Mouse (Mus musculus): Measurements from ENCODE around the gene Adgrg1. TPM values are rescaled to one million over a fixed set of nuclear protein-coding genes. Genes with fewer than 3 reads are reported as not detected.

Gene Adgrg1
- polyA plus RNA-seq, 1 experiment, result 63.8 TPM

DNA sequence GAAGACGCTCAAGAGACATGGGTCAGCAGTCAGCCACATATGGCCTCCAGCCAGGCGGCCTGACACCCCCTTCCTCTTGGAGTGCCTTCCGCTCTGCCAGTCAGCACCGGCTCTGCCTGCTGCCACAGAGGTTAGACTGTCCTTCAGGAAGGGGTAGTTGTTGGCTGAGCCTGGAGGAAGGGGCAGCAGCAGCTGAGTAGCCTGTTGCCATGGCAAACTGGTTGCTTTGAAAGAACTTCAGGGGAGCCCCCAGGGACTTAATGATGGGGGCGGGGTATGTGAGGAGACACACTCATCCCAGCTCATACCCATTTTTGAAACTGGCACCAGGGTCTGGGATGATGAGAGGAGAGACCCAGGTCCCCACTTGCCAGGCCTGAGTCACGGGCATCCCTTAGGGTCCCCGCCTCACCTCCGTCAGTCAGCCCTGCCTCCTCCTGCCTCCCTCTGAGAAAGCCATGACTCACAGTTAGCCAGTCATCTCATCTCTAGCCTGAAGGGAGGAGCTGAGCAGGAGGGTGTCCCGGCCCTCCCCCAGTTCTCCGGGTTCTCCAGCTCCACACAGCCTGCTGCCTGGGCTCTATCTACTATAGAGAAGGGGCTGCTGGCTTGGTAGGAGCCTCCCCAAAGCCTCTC is 9.4 kb downstream of the Adgrg1 start:
- 0 out of 2 replicates have a peak overlapping the region, but pooled peaks have one; percentile 20 for H3K27ac ChIP-seq (ENCODE audit: insufficient read depth, low read length)
- H3K4me3 ChIP-seq (ENCODE audit: insufficient read depth, low read length), result peak overlapping the region; percentile 38
- TF ChIP-seq CTCF (IDR thresholded peaks at IDR 0.05; ENCODE audit: extremely low read depth, insufficient read depth, low read length) (no peak), POLR2A (IDR thresholded peaks at IDR 0.05; ENCODE audit: extremely low read depth, insufficient read depth, low read length) (peak; percentile 57; the same call in 1 of the 2 replicates)
- H3K4me1 ChIP-seq (ENCODE audit: control insufficient read depth, insufficient read depth, low read length), result peaks cover 5% of the 10 kb centered on the region

DNA sequence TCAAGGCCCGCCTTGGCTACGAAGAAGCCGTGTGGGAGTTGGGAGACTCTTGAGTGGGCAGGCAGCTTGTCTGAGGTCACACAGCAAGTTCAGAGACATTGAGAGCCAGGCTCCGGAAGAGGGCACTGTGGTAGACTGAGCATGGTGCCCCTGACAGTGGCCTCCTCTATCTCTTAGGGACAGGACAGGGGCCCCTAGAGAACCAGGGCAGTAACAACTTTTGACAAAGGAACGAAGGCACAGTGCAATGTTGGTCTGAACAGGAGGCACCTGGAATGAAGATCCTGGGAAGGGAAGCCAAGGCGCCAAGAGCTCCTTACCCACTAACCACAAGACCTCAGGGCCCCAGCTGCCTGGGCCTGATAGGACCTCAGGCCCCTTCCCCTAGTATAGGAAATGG is 10.5 kb downstream of the Adgrg1 start:
- H3K27ac ChIP-seq (ENCODE audit: insufficient read depth, low read length), result peak overlapping the region; percentile 61; the same call in 1 of the 2 replicates
- TF ChIP-seq CTCF (IDR thresholded peaks at IDR 0.05; ENCODE audit: extremely low read depth, insufficient read depth, low read length) (no peak), POLR2A (IDR thresholded peaks at IDR 0.05; ENCODE audit: extremely low read depth, insufficient read depth, low read length) (no peak)
- H3K4me3 ChIP-seq (ENCODE audit: insufficient read depth, low read length), result peak overlapping the region; percentile 38
- peaks cover 5% of the 10 kb centered on the region for H3K4me1 ChIP-seq (ENCODE audit: control insufficient read depth, insufficient read depth, low read length)

DNA sequence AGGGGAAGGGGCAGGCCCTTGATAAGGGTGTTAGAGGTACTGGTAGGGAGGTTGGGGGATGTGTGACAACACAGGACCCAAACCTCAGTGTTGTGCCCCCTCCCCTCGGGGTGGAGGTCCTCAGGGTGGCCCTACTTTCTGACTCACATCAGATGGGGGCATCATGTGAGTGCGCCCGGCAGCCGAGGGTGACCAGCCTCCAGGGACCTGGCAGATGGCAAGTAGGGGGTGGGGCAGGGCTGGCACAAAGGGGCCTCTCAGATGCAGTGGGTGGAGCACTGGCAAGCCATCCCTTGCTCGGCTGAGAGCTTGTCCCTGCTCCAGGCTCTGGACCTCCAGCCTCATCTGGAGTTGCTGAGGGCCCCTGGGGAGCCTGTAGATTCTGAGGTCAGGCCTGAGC is 12.1 kb downstream of the Adgrg1 start:
- TF ChIP-seq CTCF (IDR thresholded peaks at IDR 0.05; ENCODE audit: extremely low read depth, insufficient read depth, low read length) (no peak), POLR2A (IDR thresholded peaks at IDR 0.05; ENCODE audit: extremely low read depth, insufficient read depth, low read length) (no peak)
- H3K4me1 ChIP-seq (ENCODE audit: control insufficient read depth, insufficient read depth, low read length), result peaks cover 5% of the 10 kb centered on the region
- H3K27ac ChIP-seq (ENCODE audit: insufficient read depth, low read length), result peak overlapping the region; percentile 51
- no peak overlapping the region for H3K4me3 ChIP-seq (ENCODE audit: insufficient read depth, low read length)

DNA sequence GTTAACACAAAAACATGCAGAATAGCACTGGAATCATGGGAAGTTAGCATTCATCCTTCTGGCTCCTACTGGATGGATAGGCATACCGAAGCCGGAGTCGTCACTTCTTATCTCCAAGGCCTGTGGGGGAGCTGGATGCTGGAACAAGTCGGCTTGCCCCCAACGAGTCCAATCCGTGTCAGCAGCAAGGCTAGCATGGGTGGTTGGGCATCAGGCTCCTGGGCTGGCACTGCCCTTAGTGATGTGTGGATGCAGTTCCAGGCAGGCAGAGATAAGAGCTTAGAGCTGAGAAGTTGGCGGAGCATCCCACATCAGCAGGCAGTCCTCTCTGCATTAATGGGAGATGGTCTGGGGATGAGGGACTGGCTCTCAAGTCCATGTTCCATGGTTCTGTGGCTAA is 13.0 kb downstream of the Adgrg1 start:
- peaks cover 5% of the 10 kb centered on the region for H3K4me1 ChIP-seq (ENCODE audit: control insufficient read depth, insufficient read depth, low read length)
- H3K4me3 ChIP-seq (ENCODE audit: insufficient read depth, low read length), result no peak overlapping the region
- TF ChIP-seq CTCF (IDR thresholded peaks at IDR 0.05; ENCODE audit: extremely low read depth, insufficient read depth, low read length) (no peak), POLR2A (IDR thresholded peaks at IDR 0.05; ENCODE audit: extremely low read depth, insufficient read depth, low read length) (no peak)
- H3K27ac ChIP-seq (ENCODE audit: insufficient read depth, low read length), result no peak overlapping the region

DNA sequence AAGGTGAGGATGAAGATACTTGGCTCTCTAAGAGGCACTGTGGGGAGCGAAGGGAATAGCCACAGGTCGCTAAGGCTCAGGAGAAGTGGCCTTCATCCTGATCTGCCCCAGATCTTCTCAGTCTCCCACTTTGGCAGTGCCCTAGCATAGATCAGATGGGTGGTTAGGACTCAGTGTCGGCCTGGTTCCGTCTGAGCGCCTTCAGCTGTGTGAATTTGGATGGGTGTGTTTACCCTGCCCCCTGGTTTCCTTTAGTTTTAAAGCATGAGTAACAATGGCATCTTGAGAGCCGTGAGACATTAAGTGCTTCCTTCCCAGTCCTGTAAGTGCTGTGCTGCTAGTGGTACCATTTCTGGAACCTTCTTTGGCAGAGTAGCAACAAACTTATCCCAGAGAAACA is 14.1 kb downstream of the Adgrg1 start:
- no peak overlapping the region for H3K27ac ChIP-seq (ENCODE audit: insufficient read depth, low read length)
- no peak overlapping the region for H3K4me3 ChIP-seq (ENCODE audit: insufficient read depth, low read length)
- no peak for TF ChIP-seq CTCF (IDR thresholded peaks at IDR 0.05; ENCODE audit: extremely low read depth, insufficient read depth, low read length)
- no peak for TF ChIP-seq POLR2A (IDR thresholded peaks at IDR 0.05; ENCODE audit: extremely low read depth, insufficient read depth, low read length)
- peaks cover 7% of the 10 kb centered on the region for H3K4me1 ChIP-seq (ENCODE audit: control insufficient read depth, insufficient read depth, low read length)

DNA sequence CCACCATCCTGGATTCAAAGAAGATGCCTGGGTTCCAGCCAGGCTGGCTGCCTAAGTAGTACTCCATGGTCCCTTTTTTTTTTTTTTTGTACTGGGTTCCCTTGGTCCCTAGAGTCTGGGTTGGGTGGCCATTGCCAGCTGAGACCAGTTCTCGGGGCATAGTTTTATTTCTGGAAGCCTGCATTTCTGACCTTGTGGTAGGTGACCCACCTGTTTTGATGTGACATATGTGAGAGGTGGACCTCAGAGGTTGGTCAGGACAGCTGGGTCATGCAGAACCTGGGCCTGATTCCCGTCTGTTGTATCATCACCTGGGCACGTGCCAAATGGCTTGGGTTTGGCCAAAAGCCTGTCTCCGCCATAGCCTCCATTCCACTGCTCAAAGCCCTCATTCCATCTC is 15.2 kb downstream of the Adgrg1 start:
- H3K4me1 ChIP-seq (ENCODE audit: control insufficient read depth, insufficient read depth, low read length), result peaks cover 7% of the 10 kb centered on the region
- H3K4me3 ChIP-seq (ENCODE audit: insufficient read depth, low read length), result no peak overlapping the region
- TF ChIP-seq POLR2A (IDR thresholded peaks at IDR 0.05; ENCODE audit: extremely low read depth, insufficient read depth, low read length) (no peak), CTCF (IDR thresholded peaks at IDR 0.05; ENCODE audit: extremely low read depth, insufficient read depth, low read length) (no peak)
- no peak overlapping the region for H3K27ac ChIP-seq (ENCODE audit: insufficient read depth, low read length)

DNA sequence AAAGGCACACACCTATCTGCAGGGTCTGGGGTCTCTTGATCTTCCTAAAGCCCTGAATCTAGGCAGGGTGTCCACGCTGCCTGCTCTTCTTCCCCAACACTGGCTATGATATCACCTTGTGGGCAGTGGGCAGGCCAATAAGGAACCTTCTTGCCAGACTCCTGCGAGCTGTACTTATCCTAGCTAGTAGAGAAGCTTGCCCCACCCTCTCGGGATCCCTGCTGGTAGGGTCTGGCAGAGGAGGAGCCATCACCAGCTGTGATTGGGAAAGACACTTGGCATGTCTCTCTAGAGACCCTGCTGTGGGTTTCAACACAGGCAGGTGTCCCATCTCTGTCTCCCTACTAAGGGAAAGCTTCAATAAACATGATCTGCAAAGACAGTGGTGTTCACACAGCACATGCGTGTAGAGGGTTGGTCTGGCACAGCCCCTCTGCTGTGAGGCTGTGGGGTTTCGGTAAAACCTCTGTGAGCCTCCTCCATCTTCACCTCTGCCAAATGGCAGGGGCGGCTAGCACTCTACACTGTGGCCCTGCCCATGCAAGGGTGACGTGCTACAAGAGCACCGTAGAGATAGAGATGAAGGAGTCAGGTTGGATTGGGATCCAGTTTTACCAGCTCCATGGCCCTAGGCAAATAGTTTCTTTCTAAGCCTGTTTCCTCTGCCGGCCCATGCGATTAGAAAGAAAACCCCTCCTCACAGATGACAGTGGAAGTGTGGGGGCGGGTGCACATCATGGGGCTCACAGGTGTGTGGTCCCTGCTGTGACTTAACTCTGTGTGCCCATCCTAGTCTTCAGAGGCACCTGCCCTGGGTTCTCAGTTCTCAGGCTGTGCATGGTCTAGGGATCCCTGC is 16.3 kb downstream of the Adgrg1 start:
- Histone ChIP-seq H3K4me1 (ENCODE audit: control insufficient read depth, insufficient read depth, low read length) (peaks cover 7% of the 10 kb centered on the region), H3K4me3 (ENCODE audit: insufficient read depth, low read length) (no peak overlapping the region), H3K27ac (ENCODE audit: insufficient read depth, low read length) (0 out of 2 replicates have a peak overlapping the region, but pooled peaks have one; percentile 57)
- TF ChIP-seq CTCF (IDR thresholded peaks at IDR 0.05; ENCODE audit: extremely low read depth, insufficient read depth, low read length) (no peak), POLR2A (IDR thresholded peaks at IDR 0.05; ENCODE audit: extremely low read depth, insufficient read depth, low read length) (no peak)

DNA sequence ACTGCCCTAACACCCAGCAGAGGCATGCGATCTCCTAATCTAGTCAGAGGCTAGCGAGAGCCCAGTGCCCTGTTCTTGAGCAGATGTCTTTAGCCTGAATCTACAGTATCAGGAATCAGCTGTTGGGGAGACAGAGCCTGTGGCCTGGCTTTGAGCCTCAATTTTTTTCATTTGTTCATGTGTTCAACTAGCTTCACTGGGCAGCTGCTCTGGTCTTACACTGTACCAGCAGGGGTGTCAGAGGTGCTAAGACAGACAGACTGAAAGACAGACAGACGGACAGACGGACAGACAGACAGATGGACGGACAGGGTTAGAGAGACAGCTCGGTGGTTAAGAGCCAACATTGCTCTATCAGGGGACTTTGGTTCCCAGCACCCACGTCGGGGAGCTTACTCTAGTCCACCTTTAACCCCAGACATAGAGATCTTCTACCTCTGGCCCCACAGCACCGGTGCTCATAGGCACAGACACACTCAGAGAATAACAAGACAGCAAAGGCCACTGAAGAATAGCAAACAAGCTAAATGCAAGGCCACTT is 17.0 kb downstream of the Adgrg1 start:
- no peak for TF ChIP-seq POLR2A (IDR thresholded peaks at IDR 0.05; ENCODE audit: extremely low read depth, insufficient read depth, low read length)
- no peak for TF ChIP-seq CTCF (IDR thresholded peaks at IDR 0.05; ENCODE audit: extremely low read depth, insufficient read depth, low read length)
- no peak overlapping the region for H3K4me3 ChIP-seq (ENCODE audit: insufficient read depth, low read length)
- 0 out of 2 replicates have a peak overlapping the region, but pooled peaks have one; percentile 57 for H3K27ac ChIP-seq (ENCODE audit: insufficient read depth, low read length)
- peaks cover 5% of the 10 kb centered on the region for H3K4me1 ChIP-seq (ENCODE audit: control insufficient read depth, insufficient read depth, low read length)

DNA sequence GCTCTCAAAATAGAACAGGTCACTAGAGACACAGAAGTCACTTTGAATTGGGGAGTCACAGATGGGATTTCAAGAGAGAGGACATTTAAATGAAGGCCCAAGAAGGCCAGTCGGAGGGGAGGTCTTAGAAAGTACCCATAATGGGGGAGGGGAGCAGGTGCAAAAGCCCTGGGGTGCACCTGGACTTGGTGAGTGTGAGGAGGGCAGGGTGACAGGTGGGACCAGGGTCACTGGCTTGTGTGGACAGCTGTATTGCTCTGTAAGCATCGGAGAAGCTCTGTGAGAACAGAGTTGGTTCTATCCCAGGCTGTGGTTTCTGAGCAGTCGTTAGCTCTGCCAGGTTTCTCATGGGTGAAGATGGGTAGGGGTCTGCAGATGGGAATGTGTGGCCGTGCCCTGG is 17.5 kb downstream of the Adgrg1 start:
- H3K4me1 ChIP-seq (ENCODE audit: control insufficient read depth, insufficient read depth, low read length), result peaks cover 5% of the 10 kb centered on the region
- H3K27ac ChIP-seq (ENCODE audit: insufficient read depth, low read length), result 0 out of 2 replicates have a peak overlapping the region, but pooled peaks have one; percentile 57
- TF ChIP-seq CTCF (IDR thresholded peaks at IDR 0.05; ENCODE audit: extremely low read depth, insufficient read depth, low read length), result no peak
- TF ChIP-seq POLR2A (IDR thresholded peaks at IDR 0.05; ENCODE audit: extremely low read depth, insufficient read depth, low read length), result no peak
- no peak overlapping the region for H3K4me3 ChIP-seq (ENCODE audit: insufficient read depth, low read length)
